Comparison of ENCODE assay signal across 8 mouse cellular contexts in genomic region chr10:80400704-80401161, GRCm38 (mm10). TPM values are rescaled to one million over a fixed set of nuclear protein-coding genes. Genes with fewer than 3 reads are reported as not detected.
DNase-seq lines count a peak whose midpoint lies in the region; ATAC-seq and TF ChIP-seq lines count a peak whose summit lies in the region.

No protein-coding gene starts in this region.

- H3K27ac ChIP-seq in cerebellum, adult 2 months (ENCODE audit: insufficient read depth, low read length), result no peak overlapping the region
- peak overlapping the region; percentile 91 for H3K27ac ChIP-seq in limb, embryonic 15.5 days
- peak overlapping the region; percentile 85; the same call in 1 of the 2 replicates for H3K27ac ChIP-seq in stomach, embryonic 14.5 days (ENCODE audit: low read length)

- no peaks in the 10 kb centered on the region for H3K27me3 ChIP-seq in cerebellum, adult 2 months (ENCODE audit: control insufficient read depth, insufficient read depth, low read length)
- H3K27me3 ChIP-seq in megakaryocyte, embryonic 14.5 days (replicated peaks), result no peaks in the 10 kb centered on the region
- H3K27me3 ChIP-seq in limb, embryonic 15.5 days, result no peaks in the 10 kb centered on the region
- no peaks in the 10 kb centered on the region for H3K27me3 ChIP-seq in stomach, embryonic 14.5 days (ENCODE audit: control insufficient read depth, insufficient read depth, low read length)

- 70% methylated on average over 4 of the region's 4 CpGs for WGBS in cerebellum, adult 2 months
- 76% methylated on average over 4 of the region's 4 CpGs for WGBS in limb, embryonic 15.5 days
- 70% methylated on average over 4 of the region's 4 CpGs for WGBS in stomach, embryonic 14.5 days

- TF ChIP-seq CTCF in cerebellum, adult 2 months (IDR thresholded peaks at IDR 0.05; ENCODE audit: borderline replicate concordance, insufficient read depth, low read depth, low read length), result no peak

- ATAC-seq in megakaryocyte, adult 5-6 weeks (ENCODE audit: poor library complexity, severe bottlenecking), result no peak
- ATAC-seq in limb, embryonic 15.5 days (ENCODE audit: insufficient number of reproducible peaks, low FRiP score, low TSS enrichment, low read depth), result no peak
- no peak for ATAC-seq in stomach, embryonic 14.5 days (ENCODE audit: insufficient number of reproducible peaks, insufficient read depth, low FRiP score, low read depth)

- peaks cover 29% of the 10 kb centered on the region for H3K4me1 ChIP-seq in cerebellum, adult 2 months (ENCODE audit: control insufficient read depth, insufficient read depth, low read length)
- peaks cover 79% of the 10 kb centered on the region for H3K4me1 ChIP-seq in megakaryocyte, embryonic 14.5 days
- peaks cover 40% of the 10 kb centered on the region for H3K4me1 ChIP-seq in limb, embryonic 15.5 days
- H3K4me1 ChIP-seq in stomach, embryonic 14.5 days (ENCODE audit: control insufficient read depth, insufficient read depth, low read length), result peaks cover 32% of the 10 kb centered on the region

- peak; percentile 6; the same call in 1 of the 2 replicates for TF ChIP-seq POLR2A in cerebellum, adult 2 months (IDR thresholded peaks at IDR 0.05; ENCODE audit: borderline replicate concordance, insufficient read depth, low read length)

- H3K4me2 ChIP-seq in limb, embryonic 15.5 days, result peak overlapping the region; percentile 79
- peak overlapping the region; percentile 59 for H3K4me2 ChIP-seq in stomach, embryonic 14.5 days (replicated peaks; ENCODE audit: low read depth, low read length)

- no peak for DNase-seq in cerebellum, adult 2 months
- DNase-seq in cerebellum, adult 11-12 months, result no peak
- DNase-seq in thymus, postnatal 4 days, result no peak
- no peak for DNase-seq in layer of hippocampus, adult 9-11 months

- peaks cover 62% of the 10 kb centered on the region for H3K36me3 ChIP-seq in megakaryocyte, embryonic 14.5 days (replicated peaks; ENCODE audit: low read length)
- H3K36me3 ChIP-seq in limb, embryonic 15.5 days, result peaks cover 51% of the 10 kb centered on the region
- H3K36me3 ChIP-seq in stomach, embryonic 14.5 days (ENCODE audit: control insufficient read depth, insufficient read depth, low read length), result peaks cover 32% of the 10 kb centered on the region

- H3K9me3 ChIP-seq in megakaryocyte, embryonic 14.5 days, result 0 out of 2 replicates have a peak, but pooled peaks cover 5% of the 10 kb centered on the region
- H3K9me3 ChIP-seq in limb, embryonic 15.5 days, result no peaks in the 10 kb centered on the region
- no peaks in the 10 kb centered on the region for H3K9me3 ChIP-seq in stomach, embryonic 14.5 days (ENCODE audit: control insufficient read depth, low read depth, low read length)

- H3K9ac ChIP-seq in limb, embryonic 15.5 days, result peak overlapping the region; percentile 59; the same call in 1 of the 2 replicates
- H3K9ac ChIP-seq in stomach, embryonic 14.5 days (replicated peaks; ENCODE audit: low read depth, low read length), result 0 out of 2 replicates have a peak overlapping the region, but pooled peaks have one; percentile 45

- no peak overlapping the region for H3K4me3 ChIP-seq in cerebellum, adult 2 months (replicated peaks; ENCODE audit: insufficient read depth, low read depth, low read length)
- peak overlapping the region; percentile 91 for H3K4me3 ChIP-seq in megakaryocyte, embryonic 14.5 days (replicated peaks)
- no peak overlapping the region; the same call in 1 of the 2 replicates for H3K4me3 ChIP-seq in limb, embryonic 15.5 days
- peak overlapping the region; percentile 71; the same call in 1 of the 2 replicates for H3K4me3 ChIP-seq in stomach, embryonic 14.5 days (ENCODE audit: low read depth, low read length)

RNA-seq across cellular contexts. Expression of gene Mbd3, which starts 1.4 kb away (rescaled TPM):
- polyA plus RNA-seq in cerebellum, adult 2 months (2012; rRNA removed), result 193 and 199 TPM in 2 replicates
- polyA plus RNA-seq in megakaryocyte, embryonic 14.5 days (2012; ENCODE audit: insufficient read depth, low replicate concordance), result 199 and 247 TPM in 2 replicates
- total RNA-seq in megakaryocyte, adult 5-6 weeks (2015), result 38.8 and 40.6 TPM in 2 replicates
- 39.8 and 40.0 TPM in 2 replicates for total RNA-seq in megakaryocyte, adult 5-6 weeks (2017)
- polyA plus RNA-seq in limb, embryonic 15.5 days (2015; fragmentation: Nextera tagmentation; extraction: Ambion mirVana), result 218 and 219 TPM in 2 replicates
- polyA plus RNA-seq in stomach, embryonic 14.5 days (2014; fragmentation: Nextera tagmentation; extraction: Ambion mirVana), result 194 and 200 TPM in 2 replicates

RNA-seq across cellular contexts. Expression of gene Uqcr11, which starts 5.9 kb away (rescaled TPM):
- polyA plus RNA-seq in cerebellum, adult 2 months (2012; rRNA removed), result 1,410 and 1,545 TPM in 2 replicates
- 441 and 1,591 TPM in 2 replicates for polyA plus RNA-seq in megakaryocyte, embryonic 14.5 days (2012; ENCODE audit: insufficient read depth, low replicate concordance)
- total RNA-seq in megakaryocyte, adult 5-6 weeks (2015), result 107 and 108 TPM in 2 replicates
- total RNA-seq in megakaryocyte, adult 5-6 weeks (2017), result 122 and 129 TPM in 2 replicates
- 562 and 570 TPM in 2 replicates for polyA plus RNA-seq in limb, embryonic 15.5 days (2015; fragmentation: Nextera tagmentation; extraction: Ambion mirVana)
- 645 and 784 TPM in 2 replicates for polyA plus RNA-seq in stomach, embryonic 14.5 days (2014; fragmentation: Nextera tagmentation; extraction: Ambion mirVana)

RNA-seq across cellular contexts. Expression of gene Mex3d, which starts 13.3 kb away (rescaled TPM):
- 16.1 and 16.2 TPM in 2 replicates for polyA plus RNA-seq in cerebellum, adult 2 months (2012; rRNA removed)
- polyA plus RNA-seq in megakaryocyte, embryonic 14.5 days (2012; ENCODE audit: insufficient read depth, low replicate concordance), result 17.2 and 29.0 TPM in 2 replicates
- 2.4 and 2.6 TPM in 2 replicates for total RNA-seq in megakaryocyte, adult 5-6 weeks (2015)
- total RNA-seq in megakaryocyte, adult 5-6 weeks (2017), result 2.6 and 5.0 TPM in 2 replicates
- polyA plus RNA-seq in limb, embryonic 15.5 days (2015; fragmentation: Nextera tagmentation; extraction: Ambion mirVana), result 6.1 and 6.8 TPM in 2 replicates
- 7.7 and 8.1 TPM in 2 replicates for polyA plus RNA-seq in stomach, embryonic 14.5 days (2014; fragmentation: Nextera tagmentation; extraction: Ambion mirVana)

RNA-seq across cellular contexts. Expression of gene Tcf3, which starts 32.7 kb away (rescaled TPM):
- 34.2 and 38.8 TPM in 2 replicates for polyA plus RNA-seq in cerebellum, adult 2 months (2012; rRNA removed)
- 168 and 304 TPM in 2 replicates for polyA plus RNA-seq in megakaryocyte, embryonic 14.5 days (2012; ENCODE audit: insufficient read depth, low replicate concordance)
- total RNA-seq in megakaryocyte, adult 5-6 weeks (2015), result 17.2 and 20.3 TPM in 2 replicates
- total RNA-seq in megakaryocyte, adult 5-6 weeks (2017), result 22.4 and 24.2 TPM in 2 replicates
- 94.8 and 110 TPM in 2 replicates for polyA plus RNA-seq in limb, embryonic 15.5 days (2015; fragmentation: Nextera tagmentation; extraction: Ambion mirVana)
- 107 and 108 TPM in 2 replicates for polyA plus RNA-seq in stomach, embryonic 14.5 days (2014; fragmentation: Nextera tagmentation; extraction: Ambion mirVana)

RNA-seq across cellular contexts. Expression of gene Plk5, which starts 44.5 kb away (rescaled TPM):
- 145 and 151 TPM in 2 replicates for polyA plus RNA-seq in cerebellum, adult 2 months (2012; rRNA removed)
- polyA plus RNA-seq in megakaryocyte, embryonic 14.5 days (2012; ENCODE audit: insufficient read depth, low replicate concordance), result not detected in 2 replicates
- total RNA-seq in megakaryocyte, adult 5-6 weeks (2015), result not detected in 2 replicates
- total RNA-seq in megakaryocyte, adult 5-6 weeks (2017), result not detected in 2 replicates
- polyA plus RNA-seq in limb, embryonic 15.5 days (2015; fragmentation: Nextera tagmentation; extraction: Ambion mirVana), result 0.91 and 0.99 TPM in 2 replicates
- 0.30 and 0.62 TPM in 2 replicates for polyA plus RNA-seq in stomach, embryonic 14.5 days (2014; fragmentation: Nextera tagmentation; extraction: Ambion mirVana)

Comparison
In these comparisons a context has a peak if more than half of its experiments do, and no peak if none do; other contexts are left out.
1. H3K4me3 ChIP-seq: peak in megakaryocyte, embryonic 14.5 days (single experiment) and stomach, embryonic 14.5 days (single experiment); none in cerebellum, adult 2 months (single experiment) and limb, embryonic 15.5 days (single experiment).